Mouse (Mus musculus): ENCODE data around the gene Pdcd1.

GRCm38 (mm10) chr1:94020151-94020550, 32.2 kb downstream of the Pdcd1 start, which contains the start of gene Neu4:
- TF ChIP-seq POLR2A (IDR thresholded peaks at IDR 0.05; ENCODE audit: insufficient read length, low read depth) (no peak), TCF3 (IDR thresholded peaks at IDR 0.05; ENCODE audit: insufficient read length, low read depth) (no peak), MAX (IDR thresholded peaks at IDR 0.05; ENCODE audit: low read depth) (no peak), CEBPB (IDR thresholded peaks at IDR 0.05; ENCODE audit: insufficient read depth, poor library complexity, severe bottlenecking) (no peak), E2F4 (IDR thresholded peaks at IDR 0.05; ENCODE audit: insufficient read depth) (no peak), MYOD1 (IDR thresholded peaks at IDR 0.05; ENCODE audit: control insufficient read depth in 1 of 3, insufficient read length in 2 of 3, low read depth in 2 of 3) (no peak), TCF12 (IDR thresholded peaks at IDR 0.05; ENCODE audit: insufficient read depth, poor library complexity, severe bottlenecking) (no peak), REST (IDR thresholded peaks at IDR 0.05; ENCODE audit: insufficient read depth, insufficient read length) (no peak), MYOG (IDR thresholded peaks at IDR 0.05; ENCODE audit: control insufficient read depth in 1 of 3, insufficient read depth in 1 of 3, insufficient read length in 2 of 3, low read depth in 2 of 3) (no peak), USF1 (IDR thresholded peaks at IDR 0.05; ENCODE audit: low read depth) (no peak)
